Mouse (Mus musculus) embryonic facial prominence, embryonic 14.5 days (tissue): ENCODE data around the gene Slc24a4. TPM values are rescaled to one million over a fixed set of nuclear protein-coding genes. Genes with fewer than 3 reads are reported as not detected.
A peak's percentile ranks its signal among the peaks of the same experiment; 100 is the strongest.

Experiments used
- ATAC-seq: fragments of 200-750 bp; cut with Nextera tagmentation; 2 replicates; pipeline ENCODE4 v1.8.0; 2017; ENCODE audit warnings: low read depth, moderate number of reproducible peaks, moderate TSS enrichment
- DNase-seq: peaks from one replicate; pipeline ENCODE4 v3.0.0-alpha.2; 2015; ENCODE audit warnings: low spot score
- H3K27ac ChIP-seq: fragments of 300-500 bp; sonication (generic); replicated peaks from 2 replicates; pipeline ENCODE4 v1.5.1; 2014; ENCODE audit warnings: low read depth, mild to moderate bottlenecking, low read length, moderate library complexity
- H3K27me3 ChIP-seq: fragments of 300-500 bp; sonication (generic); replicated peaks from 2 replicates; pipeline ENCODE4 v1.6.1; 2014; ENCODE audit warnings: low read length; ENCODE audit not compliant: control insufficient read depth, insufficient read depth
- H3K36me3 ChIP-seq: fragments of 300-500 bp; sonication (generic); 2 replicates; pipeline ENCODE4 v1.6.1; 2014; ENCODE audit warnings: low read length, mixed read lengths; ENCODE audit not compliant: control insufficient read depth, insufficient read depth
- H3K4me1 ChIP-seq: fragments of 300-500 bp; sonication (generic); 2 replicates; pipeline ENCODE4 v1.6.1; 2014; ENCODE audit warnings: antibody characterized with exemption, low read length; ENCODE audit not compliant: control insufficient read depth, insufficient read depth
- H3K4me2 ChIP-seq: fragments of 300-500 bp; sonication (generic); 2 replicates; pipeline ENCODE4 v1.6.1; 2014; ENCODE audit warnings: low read depth, mild to moderate bottlenecking, low read length, moderate library complexity, mixed read lengths
- H3K4me3 ChIP-seq: fragments of 300-500 bp; sonication (generic); 2 replicates; pipeline ENCODE4 v1.5.1; 2014; ENCODE audit warnings: low read depth, mild to moderate bottlenecking, low read length
- H3K9ac ChIP-seq: fragments of 300-500 bp; sonication (generic); 2 replicates; pipeline ENCODE4 v1.6.1; 2014; ENCODE audit warnings: low read depth, mild to moderate bottlenecking, low read length, moderate library complexity, mixed read lengths
- H3K9me3 ChIP-seq: fragments of 300-500 bp; sonication (generic); 2 replicates; pipeline ENCODE4 v1.6.1; 2016; ENCODE audit warnings: low read length; ENCODE audit not compliant: control insufficient read depth
- WGBS: fragments of 180-500 bp; shearing (Covaris S2); extraction: QIAGEN DNeasy Blood & Tissue Kit; methylation state at CpG from one replicate; pipeline ENCODE4 v1.1.7; 2014; 5-methylcytosine and 5-hydroxymethylcytosine counted together
- polyA plus RNA-seq: library from polyadenylated mRNA; unstranded; fragments of >200 nt; fragmentation: Nextera tagmentation; extraction: Ambion mirVana; gene quantifications from 2 replicates; pipeline ENCODE4 v1.2.1, GENCODE M21; 2014

Slc24a4 gene
- polyA plus RNA-seq, 1 experiment from 2014 or later = 0.65 TPM

DNA sequence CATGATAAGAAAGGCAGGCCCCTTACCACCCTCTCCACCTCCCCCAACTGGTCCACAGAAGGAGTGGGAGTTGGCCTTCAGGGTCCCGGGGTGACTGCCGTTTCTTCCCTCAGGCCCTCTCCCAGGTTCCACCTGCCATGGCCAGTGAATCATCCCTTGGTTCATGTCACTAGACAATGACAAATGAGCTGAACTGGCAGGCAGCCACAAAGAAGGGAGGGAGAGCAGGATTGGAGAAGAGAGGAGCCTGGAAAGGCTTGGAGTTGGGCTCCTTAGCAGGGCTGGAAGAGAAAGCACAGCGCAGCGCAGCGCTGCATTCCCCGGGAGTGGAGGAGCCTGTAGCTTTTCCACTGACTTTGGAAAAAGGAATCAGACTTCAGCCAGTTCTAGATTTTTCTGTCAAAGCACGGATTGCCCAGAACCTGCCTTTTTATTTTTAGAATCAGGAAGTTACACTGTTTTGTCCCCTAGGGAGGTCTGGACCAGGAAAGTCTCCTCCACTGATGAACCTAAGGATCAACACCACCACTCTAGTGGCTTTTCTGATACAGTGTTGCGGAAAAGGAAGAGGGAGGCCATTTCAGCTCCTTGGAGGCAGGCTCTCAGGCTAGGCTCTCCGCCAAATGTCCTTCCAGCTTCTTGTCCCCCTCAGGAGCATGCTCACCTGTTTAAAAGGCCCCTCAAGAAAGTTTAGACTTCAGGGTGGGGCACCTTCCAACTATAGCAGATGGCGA, 158.3 kb downstream of the Slc24a4 start:
- 75% methylated on average over 10 of the region's 10 CpGs for WGBS
- peaks cover 30% of the 10 kb centered on the region for H3K4me1 ChIP-seq
- H3K9me3 ChIP-seq = no peaks in the 10 kb centered on the region
- no peak overlapping the region for H3K27ac ChIP-seq
- H3K4me2 ChIP-seq = no peak overlapping the region
- no peak overlapping the region for H3K4me3 ChIP-seq
- DNase-seq = peak; percentile 44
- H3K9ac ChIP-seq = no peak overlapping the region; the same call in 1 of the 2 replicates
- no peaks in the 10 kb centered on the region for H3K27me3 ChIP-seq
- ATAC-seq = no peak
- no peaks in the 10 kb centered on the region for H3K36me3 ChIP-seq

DNA sequence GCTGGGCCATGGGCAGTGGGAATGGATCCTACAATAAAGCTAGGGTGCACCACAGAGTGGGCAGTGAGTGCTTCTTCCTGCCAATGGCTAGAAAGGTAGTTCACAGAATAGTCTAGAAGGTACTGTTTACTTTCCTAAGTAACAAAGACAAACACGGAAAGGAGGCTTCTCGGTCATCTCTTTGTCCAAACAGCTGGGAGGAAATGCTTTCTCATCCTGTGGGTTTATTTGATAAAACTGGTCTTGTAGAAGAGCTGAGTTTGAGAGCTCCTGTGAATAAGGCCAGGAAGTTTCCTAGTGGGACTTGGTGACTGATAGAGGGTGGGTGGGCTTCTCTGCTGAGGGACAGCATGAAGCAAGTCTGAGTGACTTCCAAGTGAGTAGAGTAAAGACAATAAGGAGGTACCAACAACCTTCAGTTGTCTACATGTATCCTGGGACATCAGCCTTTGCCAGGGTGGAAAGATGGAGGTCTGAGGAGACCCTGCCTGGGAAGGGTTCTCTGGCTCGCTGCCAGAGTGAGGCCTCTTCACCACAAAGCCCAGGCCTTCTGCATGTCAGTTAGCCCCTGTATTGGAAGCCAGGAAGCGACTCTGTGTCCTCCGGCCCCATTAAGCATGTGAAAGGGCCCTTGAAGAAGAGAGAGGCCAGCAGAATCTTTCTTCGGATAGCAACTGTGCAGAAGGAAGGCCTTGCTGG, 159.5 kb downstream of the Slc24a4 start:
- H3K4me1 ChIP-seq = peaks cover 38% of the 10 kb centered on the region
- no peak overlapping the region for H3K4me3 ChIP-seq
- no peak overlapping the region for H3K27ac ChIP-seq
- 80% methylated on average over 6 of the region's 6 CpGs for WGBS
- H3K27me3 ChIP-seq = no peaks in the 10 kb centered on the region
- DNase-seq (no peak), ATAC-seq (no peak)
- H3K4me2 ChIP-seq = no peak overlapping the region
- no peaks in the 10 kb centered on the region for H3K9me3 ChIP-seq
- no peak overlapping the region for H3K9ac ChIP-seq
- H3K36me3 ChIP-seq = no peaks in the 10 kb centered on the region

DNA sequence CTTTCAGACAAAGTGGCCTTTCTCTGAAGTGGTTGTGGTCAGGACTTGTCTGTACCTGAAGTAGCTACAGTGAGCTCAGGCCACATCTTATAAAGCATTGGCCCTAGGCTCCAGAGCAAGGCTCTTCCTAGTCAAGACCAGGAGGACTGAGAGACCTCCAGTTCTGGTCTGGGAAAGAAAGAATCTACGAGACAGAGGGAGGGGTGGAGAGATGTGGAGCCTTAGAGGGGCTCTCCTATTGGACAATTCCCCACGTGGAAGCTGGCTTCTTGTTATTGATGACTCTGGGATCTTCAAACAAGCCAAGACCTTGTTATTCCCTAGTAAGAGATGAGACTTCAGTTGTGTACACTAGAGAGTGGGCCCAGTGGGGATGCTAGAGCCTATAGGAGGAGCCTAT, 160.3 kb downstream of the Slc24a4 start:
- peaks cover 35% of the 10 kb centered on the region for H3K4me1 ChIP-seq
- ATAC-seq (no peak), DNase-seq (no peak)
- H3K36me3 ChIP-seq = no peaks in the 10 kb centered on the region
- no peak overlapping the region for H3K27ac ChIP-seq
- H3K4me2 ChIP-seq = no peak overlapping the region
- 47% methylated on average over 2 of the region's 2 CpGs for WGBS
- no peaks in the 10 kb centered on the region for H3K27me3 ChIP-seq
- no peak overlapping the region for H3K4me3 ChIP-seq
- no peaks in the 10 kb centered on the region for H3K9me3 ChIP-seq
- no peak overlapping the region for H3K9ac ChIP-seq

DNA sequence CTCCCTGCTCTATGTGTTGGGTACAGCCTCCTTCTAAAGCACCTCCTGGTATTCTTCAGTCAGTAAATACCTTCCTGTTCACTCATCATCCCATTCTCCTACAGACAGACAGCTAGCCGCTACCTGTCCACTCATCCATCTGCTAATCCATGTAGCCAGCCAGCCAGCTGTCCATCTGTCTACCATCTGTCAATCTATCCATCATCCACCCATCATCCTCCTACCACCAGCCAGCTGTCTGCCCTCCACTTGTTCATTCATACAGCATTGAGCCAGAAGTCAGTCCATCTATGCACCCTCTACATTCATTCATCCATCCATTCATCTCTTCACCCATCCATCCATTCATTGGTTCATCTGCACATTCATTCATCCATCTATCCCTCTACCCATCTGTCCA, 161.0 kb downstream of the Slc24a4 start:
- no peak for ATAC-seq
- H3K4me2 ChIP-seq = no peak overlapping the region
- DNase-seq = no peak
- H3K27me3 ChIP-seq = no peaks in the 10 kb centered on the region
- no peaks in the 10 kb centered on the region for H3K36me3 ChIP-seq
- no peak overlapping the region for H3K4me3 ChIP-seq
- H3K9me3 ChIP-seq = no peaks in the 10 kb centered on the region
- H3K27ac ChIP-seq = no peak overlapping the region
- peaks cover 33% of the 10 kb centered on the region for H3K4me1 ChIP-seq
- WGBS = 91% methylated on average over 1 of the region's 1 CpGs
- no peak overlapping the region for H3K9ac ChIP-seq

DNA sequence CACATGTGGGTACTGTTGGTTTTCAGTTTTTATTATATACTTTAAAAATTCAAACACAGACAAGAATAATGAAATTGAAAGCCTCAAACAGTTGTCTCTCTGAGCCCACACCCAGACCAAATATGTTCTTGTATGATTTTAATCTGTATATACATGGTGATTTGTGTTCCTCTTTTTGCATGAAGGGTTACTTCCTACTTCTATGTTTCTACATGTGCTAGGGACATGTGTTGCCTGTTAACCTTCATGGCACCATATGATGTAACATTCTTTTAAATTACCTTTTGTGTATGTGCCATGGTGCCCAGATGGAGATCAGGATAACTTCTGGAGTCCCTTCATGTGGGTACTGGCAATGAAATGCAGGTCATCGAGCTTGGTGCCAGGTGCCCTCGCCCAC, 162.1 kb downstream of the Slc24a4 start:
- no peak overlapping the region for H3K27ac ChIP-seq
- H3K4me2 ChIP-seq = no peak overlapping the region
- H3K4me1 ChIP-seq = peaks cover 26% of the 10 kb centered on the region
- DNase-seq (no peak), ATAC-seq (no peak)
- H3K9ac ChIP-seq = no peak overlapping the region
- H3K9me3 ChIP-seq = no peaks in the 10 kb centered on the region
- 87% methylated on average over 2 of the region's 2 CpGs for WGBS
- H3K27me3 ChIP-seq = no peaks in the 10 kb centered on the region
- H3K4me3 ChIP-seq = no peak overlapping the region
- H3K36me3 ChIP-seq = no peaks in the 10 kb centered on the region

DNA sequence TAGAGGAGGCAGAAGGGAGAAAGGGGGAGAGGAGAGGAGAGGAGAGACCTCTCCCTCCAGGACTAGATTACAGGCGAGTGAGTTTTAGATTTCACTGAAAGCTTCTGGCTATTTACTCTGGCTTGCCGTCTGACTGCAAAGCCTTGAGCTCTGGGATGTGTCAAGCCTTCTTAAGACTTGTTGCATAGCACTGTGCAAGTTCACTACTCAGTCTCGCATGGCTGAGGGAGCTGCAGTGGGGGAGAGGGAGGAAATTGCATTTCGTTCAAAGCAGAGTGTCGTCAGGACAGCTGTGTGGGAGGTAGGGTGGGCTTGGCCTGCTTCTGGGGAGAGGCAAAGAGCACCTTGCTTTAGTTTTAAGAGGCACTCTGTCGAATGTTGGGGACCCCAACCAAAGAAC, 163.2 kb downstream of the Slc24a4 start:
- 21% methylated on average over 6 of the region's 6 CpGs for WGBS
- Histone ChIP-seq H3K27me3 (no peaks in the 10 kb centered on the region), H3K4me2 (no peak overlapping the region), H3K9ac (peak overlapping the region; percentile 14; the same call in 1 of the 2 replicates), H3K27ac (peak overlapping the region; percentile 63), H3K36me3 (no peaks in the 10 kb centered on the region), H3K4me1 (peaks cover 18% of the 10 kb centered on the region), H3K4me3 (no peak overlapping the region), H3K9me3 (no peaks in the 10 kb centered on the region)
- peak; percentile 58; the same call in 1 of the 2 replicates for ATAC-seq
- peak; percentile 67 for DNase-seq

DNA sequence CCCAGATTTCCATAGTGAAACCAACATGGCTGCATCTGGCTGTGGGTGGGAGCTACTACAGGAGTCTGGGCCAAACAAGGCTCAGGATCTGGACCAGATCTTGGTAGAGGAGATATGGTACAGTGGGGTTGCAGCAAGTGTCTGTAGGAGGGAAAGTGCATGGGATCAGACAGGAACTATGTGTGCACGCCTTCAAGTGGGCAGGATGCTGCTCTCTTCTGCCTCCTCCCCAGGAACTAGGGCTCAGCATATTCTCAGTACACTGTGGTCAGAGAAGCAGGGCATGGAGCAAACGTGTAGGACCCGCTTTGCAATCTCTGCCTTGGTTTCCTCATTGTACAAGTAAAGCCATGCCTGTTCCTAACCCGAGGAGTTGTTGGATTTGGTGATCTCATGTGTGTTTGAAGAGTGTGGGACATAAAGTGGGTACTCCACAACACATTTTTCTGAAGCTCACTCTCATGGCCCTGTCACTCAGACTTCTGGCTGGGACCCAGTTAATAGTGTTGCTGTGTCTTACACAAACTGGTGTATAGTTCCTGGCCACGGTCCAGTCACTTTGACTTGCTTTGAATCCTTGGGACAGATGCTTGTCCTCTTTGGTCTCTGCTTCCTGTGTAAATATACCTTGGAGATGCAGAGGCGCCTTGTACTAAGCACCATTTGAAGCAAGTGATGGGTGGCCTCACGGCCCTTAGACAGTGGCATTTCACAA, 164.1 kb downstream of the Slc24a4 start:
- H3K4me1 ChIP-seq = peaks cover 13% of the 10 kb centered on the region
- H3K4me3 ChIP-seq = no peak overlapping the region
- H3K9ac ChIP-seq = no peak overlapping the region
- no peaks in the 10 kb centered on the region for H3K9me3 ChIP-seq
- WGBS = 83% methylated on average over 7 of the region's 7 CpGs
- DNase-seq (no peak), ATAC-seq (no peak)
- H3K27ac ChIP-seq = no peak overlapping the region
- H3K36me3 ChIP-seq = no peaks in the 10 kb centered on the region
- H3K4me2 ChIP-seq = no peak overlapping the region
- H3K27me3 ChIP-seq = no peaks in the 10 kb centered on the region

DNA sequence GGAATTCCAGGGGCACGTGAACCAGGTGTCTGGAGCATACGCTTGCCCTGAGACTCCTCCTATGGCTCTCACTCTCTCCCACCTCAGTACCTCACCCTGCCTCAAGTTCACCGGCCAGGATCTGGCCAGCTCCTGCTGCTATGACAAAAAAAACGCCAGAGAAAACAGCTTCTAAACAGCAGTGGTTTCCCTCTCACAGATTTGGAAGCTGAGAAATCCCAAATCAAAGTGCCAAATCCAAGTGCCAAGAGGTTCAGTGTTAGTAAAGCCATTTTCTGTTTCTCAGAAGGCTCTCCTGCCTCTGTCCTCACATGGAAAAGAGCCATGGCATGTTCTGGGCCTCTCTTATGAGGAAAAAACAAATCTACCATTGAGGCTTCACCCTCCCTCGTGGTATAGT, 166.1 kb downstream of the Slc24a4 start:
- H3K36me3 ChIP-seq = no peaks in the 10 kb centered on the region
- H3K4me2 ChIP-seq = no peak overlapping the region
- DNase-seq = no peak
- ATAC-seq = no peak
- H3K9me3 ChIP-seq = no peaks in the 10 kb centered on the region
- H3K27ac ChIP-seq = no peak overlapping the region
- H3K27me3 ChIP-seq = no peaks in the 10 kb centered on the region
- H3K9ac ChIP-seq = no peak overlapping the region
- H3K4me3 ChIP-seq = no peak overlapping the region
- 68% methylated on average over 5 of the region's 5 CpGs for WGBS
- H3K4me1 ChIP-seq = peaks cover 13% of the 10 kb centered on the region
